Mouse (Mus musculus) T-helper 2 cell (primary cell): ENCODE data around the gene Lzts2.

ENCODE experiments used
- in situ Hi-C: fragments of 300-600 bp; cut with MboI, MseI; formaldehyde crosslinking; loops from one replicate; pipeline ENCODE4 v1.15.1; 2025; ENCODE audit warnings: high pct_unique_total_duplicates

Lzts2 gene

DNA sequence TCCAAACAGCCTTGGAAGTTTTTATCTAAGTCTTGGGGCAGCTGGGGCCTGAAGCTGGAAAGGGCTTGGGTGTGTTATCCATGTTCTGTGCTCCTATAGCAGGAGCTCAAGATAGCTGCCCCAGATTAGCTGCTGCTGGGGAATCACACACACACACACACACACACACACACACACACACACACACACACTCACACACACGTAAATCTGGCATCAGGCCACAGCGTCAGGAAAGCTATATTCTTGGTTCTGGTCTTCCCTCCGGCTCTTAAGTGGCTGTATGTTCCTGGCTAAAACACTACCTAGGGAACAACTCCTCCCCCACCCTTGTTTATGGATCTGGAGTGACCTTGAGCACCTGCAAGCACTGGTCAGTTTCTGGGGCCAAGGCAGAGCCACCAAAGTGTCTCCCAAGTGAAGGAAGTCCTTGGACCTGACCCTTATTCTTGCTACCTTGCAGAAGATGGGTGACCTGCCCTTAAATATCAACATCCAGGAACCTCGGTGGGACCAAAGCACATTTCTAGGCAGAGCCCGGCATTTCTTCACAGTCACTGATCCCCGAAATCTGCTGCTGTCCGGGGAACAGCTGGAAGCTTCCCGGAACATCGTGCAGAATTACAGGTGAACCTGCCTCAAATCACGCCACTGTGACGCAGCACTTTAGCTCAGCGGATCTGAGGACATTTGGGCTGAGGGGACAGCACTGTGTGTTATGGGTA lies 34.6 kb downstream of the Lzts2 start:
- in situ Hi-C loops = no loop called here

DNA sequence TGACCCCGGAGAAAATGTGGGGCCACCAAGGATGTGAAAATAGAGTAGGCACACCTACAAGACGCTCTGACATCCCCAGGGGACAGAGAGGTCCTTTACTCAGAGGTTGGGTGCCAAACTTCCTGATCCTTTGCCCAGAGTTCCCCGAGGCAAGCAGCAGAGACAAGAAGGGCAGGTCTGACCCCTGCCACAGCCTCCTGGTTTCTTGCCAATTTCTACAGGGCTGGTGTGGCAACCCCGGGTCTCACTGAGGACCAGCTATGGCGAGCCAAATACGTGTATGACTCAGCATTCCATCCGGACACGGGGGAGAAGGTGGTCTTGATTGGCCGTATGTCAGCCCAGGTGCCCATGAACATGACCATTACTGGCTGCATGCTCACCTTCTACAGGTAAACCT lies 35.3 kb downstream of the Lzts2 start:
- in situ Hi-C loops = no loop called here

DNA sequence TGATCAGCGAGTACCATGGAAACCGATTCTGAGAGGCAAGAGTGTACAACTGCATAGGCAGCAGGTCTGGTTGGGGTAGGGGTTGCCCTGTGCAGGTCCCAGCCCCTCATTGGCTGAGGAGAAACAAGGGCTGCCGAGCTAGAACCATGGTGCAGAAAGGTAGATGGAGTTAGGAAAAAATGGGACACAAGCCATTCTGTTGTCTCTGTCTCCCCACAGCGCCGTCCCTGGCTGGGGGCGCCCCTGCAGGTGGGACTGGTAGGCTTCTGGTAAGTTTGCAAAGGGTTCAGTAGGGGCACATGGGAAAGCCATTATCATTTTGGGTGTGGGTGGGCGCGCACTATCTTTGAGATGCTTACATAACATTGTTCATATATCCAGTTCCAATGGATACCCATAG lies 39.2 kb downstream of the Lzts2 start:
- in situ Hi-C loops = no loop called here

DNA sequence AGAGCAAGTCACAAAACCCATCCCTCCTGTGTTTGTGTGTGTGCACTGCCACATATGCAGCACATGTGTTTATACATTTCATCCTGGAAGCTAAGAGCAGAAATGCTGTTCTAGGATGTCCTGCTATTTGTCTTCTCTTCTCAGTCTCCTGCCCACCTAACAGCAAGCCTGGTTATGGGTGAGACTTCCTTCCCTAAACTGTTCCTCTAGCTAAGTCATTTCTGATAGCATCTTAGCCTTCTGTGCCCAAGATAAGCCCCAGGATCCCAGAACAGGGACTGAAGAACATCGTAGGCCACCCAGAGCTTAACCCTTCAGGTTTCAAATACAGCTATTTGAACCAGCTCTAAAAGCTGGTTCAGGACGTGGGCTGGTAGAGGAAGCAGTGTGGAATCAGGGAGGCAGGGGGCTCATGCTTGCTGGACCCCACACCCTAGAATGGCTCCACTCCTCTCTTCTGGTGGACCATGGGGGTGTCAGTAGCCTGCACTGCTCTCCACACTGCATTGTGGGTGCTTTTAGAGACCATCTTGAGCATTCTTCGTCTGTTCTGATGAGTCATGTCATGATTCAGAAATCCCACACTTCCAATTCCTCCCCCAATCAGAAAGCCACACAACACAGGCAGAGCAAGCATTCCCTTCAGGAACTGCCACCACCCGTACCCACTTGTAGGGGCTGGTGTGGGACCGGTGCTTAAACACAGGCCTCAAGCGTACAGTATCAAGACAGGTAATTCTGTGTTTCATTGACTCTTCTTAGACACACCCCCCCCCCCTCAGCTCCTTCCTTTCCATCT lies 40.9 kb downstream of the Lzts2 start:
- in situ Hi-C loops = no loop called here

DNA sequence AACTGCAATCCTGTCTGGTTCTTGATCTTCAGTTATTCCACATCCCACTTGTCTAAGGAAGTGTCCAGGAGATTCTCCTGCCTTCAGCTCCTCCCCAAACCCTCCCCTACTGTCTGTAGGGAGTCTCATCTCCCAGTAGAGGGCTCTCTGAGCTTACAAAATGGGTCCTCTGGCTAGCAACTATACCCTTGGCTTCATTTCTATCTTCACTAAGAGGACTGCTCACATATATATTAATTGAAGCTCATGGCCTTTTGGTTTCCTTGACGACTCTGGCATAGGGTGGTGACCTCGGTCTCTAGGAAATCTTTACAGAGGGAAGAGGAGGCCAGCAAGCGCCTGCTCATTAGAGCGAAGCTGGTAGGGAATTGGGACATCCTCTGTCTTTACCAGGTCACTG lies 42.1 kb downstream of the Lzts2 start:
- in situ Hi-C loops = no loop called here

DNA sequence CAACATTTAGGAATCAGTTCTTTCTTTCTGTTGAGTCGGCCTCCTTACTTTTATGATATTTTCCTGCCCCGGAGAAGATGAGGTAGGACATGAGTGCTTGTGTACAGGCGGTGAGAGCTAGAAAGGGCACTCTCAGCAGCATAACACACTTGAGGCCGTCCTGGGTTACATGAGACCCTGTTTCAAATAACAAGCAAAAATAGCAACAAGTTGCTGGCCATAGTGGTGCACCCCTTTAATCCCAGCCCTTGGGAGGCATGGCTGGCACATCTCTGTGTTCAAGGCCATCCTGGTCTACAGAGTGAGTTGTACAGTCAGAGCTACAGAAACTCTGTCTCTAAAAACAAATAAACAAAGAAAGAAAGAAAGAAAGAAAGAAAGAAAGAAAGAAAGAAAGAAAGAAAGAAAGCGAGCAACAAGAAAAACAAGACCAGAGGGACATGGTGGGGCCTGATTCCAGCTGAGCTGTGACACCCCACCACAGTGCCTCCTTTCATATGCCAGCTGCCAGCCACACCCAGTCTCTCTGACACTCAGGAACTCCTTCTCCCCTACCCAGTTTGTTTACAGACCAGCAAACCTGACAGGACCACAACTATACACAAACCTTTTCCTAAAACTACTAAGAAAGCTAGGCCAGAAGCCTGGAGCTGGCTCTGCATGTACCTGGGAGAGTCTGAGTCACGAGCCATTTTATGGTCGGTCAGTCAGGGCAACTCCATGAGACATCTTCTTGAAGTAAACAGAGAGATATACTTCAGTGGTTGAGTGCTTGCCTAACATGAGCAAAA lies 42.9 kb downstream of the Lzts2 start:
- in situ Hi-C loops = no loop called here

DNA sequence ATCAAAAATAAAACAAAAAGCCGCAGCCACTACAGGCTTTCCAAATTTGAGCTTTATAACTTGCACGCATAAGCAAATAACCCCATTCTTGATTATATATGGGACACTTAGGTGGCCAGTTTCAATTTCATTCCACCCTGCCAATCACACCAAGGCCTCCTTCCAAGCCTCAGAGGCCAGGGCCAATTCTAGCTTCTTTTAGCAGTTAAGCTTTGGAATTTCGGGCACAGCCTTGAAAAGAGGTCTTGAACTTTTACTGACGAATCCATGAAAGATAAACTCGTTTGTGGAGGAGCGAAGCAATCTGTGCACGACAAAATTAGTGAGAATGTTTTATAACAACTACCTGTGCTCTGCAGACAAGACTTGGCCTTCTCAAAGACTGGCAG lies 43.5 kb downstream of the Lzts2 start:
- in situ Hi-C loops = no loop called here

DNA sequence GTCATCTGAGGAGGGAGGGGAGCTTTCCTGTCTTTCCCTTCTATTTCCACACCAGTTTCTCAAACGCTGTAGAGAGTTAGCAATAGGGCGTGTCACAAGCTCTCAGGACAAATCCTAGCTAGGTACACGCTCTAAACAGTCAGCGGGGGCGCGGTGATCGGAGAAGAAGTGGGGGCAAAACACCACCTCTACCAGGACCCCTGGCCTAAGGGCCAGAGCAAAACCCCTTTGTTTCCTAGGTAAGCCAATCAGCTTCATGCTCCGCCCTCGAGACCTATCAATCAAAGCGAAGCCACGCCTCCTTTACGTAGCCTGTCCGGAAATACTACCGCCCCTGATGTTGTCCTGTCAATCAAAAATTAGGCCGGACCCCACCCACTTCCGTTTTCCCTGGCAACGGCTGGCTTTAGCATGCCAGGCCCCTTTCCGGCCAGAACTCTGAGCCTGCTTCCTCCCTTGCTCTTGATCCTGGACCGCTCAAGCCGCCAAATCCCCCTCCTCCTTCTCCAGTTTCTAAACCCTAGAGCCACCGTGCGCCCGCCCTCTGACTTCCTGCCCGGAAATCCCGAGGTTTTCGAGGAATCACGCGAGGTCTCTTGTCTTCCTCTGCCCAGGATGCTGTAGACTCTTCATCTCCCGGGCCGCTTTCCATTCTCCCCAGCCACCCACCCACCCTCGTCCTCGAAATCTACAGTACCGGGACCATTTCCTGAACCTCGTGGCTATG lies 44.1 kb downstream of the Lzts2 start:
- in situ Hi-C loops = no loop called here

DNA sequence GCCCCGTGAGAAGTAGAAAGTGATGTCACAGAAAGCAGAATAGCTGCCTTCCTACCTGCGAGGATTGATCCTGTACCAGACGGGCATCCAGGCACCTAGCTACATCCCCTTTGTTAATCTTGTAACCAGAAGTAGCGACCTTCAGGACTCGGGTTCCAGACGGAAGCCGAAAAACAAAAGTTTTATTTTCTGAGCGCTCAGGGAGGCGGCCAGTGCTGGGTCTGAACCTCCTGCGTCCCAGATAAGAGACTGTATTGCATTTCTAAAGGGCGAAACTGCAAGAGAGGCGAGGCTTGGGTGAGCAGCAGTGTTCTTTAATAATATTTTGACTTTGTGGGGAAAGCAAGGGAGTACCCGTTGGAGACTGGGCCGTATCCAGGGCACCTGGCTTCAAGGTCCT lies 44.6 kb downstream of the Lzts2 start:
- in situ Hi-C loops = no loop called here

DNA sequence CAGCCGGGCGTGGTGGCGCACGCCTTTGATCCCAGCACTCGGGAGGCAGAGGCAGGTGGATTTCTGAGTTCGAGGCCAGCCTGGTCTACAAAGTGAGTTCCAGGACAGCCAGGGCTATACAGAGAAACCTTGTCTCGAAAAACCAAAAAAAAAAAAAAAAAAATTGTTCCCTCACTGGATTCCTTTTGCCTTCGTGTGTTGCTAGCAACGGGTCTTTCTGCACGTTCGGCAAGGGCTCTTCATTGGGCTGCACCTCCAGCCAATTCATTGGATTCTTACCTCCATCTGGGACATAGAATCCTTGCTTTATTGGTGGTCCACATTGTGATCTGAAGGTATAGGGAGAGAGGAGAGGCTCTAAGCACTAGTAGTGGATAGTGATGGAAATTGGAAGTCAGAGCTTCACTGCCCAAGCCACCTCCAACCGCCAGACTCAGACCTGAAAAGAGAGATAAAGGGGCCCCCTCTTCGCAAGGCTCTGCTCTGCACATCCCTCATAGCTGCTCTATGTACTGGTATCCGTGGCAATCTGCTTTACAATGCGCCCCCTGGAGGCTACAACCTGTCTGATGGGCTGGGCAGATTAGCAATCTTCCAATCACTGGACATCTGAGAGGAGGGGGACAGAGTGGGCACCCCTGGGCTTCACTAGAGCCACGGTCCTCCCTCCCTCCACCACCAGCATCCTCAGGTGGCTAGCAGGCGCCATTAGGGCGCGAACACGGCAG lies 49.5 kb downstream of the Lzts2 start:
- in situ Hi-C loops = no loop called here

DNA sequence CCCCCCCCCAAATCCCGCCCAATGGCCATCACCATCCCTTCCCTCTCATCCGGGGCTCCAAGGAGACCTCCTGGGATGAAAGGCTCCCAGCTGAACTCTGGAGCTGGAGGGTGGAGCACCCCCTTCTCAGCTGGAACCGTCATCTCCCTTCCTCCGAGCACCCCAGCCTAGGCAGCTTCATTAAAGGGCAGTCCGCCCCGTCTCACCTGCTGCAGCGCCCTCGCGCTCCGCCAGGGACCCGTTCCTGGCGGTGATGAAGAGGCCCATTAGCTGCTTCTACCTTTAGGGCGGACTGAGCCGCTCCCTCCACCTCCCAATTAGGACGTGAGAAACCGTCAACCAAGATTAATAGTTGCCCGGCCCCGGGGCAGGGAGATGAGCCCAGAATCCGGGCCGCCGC lies 51.0 kb downstream of the Lzts2 start:
- in situ Hi-C loops = no loop called here

DNA sequence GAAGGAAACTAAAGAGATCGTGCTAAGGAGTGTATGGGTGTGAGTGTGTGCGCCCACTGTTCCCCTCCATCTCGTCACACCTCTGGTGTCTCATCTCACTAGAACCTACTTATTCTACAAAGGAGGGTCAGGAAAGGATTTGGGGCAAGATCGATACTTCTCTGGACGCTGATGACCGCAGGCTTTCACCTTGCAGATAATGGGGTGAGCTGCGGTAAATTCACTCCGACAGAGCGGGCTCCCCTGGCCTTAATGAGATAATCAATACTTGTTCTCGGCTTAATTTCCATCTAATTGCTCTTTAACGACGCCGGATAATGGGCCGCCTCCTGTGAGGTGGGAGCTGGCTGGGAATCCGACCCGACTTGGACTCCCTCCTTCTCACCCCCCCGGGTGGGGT lies 53.0 kb downstream of the Lzts2 start:
- in situ Hi-C loops = no loop called here

DNA sequence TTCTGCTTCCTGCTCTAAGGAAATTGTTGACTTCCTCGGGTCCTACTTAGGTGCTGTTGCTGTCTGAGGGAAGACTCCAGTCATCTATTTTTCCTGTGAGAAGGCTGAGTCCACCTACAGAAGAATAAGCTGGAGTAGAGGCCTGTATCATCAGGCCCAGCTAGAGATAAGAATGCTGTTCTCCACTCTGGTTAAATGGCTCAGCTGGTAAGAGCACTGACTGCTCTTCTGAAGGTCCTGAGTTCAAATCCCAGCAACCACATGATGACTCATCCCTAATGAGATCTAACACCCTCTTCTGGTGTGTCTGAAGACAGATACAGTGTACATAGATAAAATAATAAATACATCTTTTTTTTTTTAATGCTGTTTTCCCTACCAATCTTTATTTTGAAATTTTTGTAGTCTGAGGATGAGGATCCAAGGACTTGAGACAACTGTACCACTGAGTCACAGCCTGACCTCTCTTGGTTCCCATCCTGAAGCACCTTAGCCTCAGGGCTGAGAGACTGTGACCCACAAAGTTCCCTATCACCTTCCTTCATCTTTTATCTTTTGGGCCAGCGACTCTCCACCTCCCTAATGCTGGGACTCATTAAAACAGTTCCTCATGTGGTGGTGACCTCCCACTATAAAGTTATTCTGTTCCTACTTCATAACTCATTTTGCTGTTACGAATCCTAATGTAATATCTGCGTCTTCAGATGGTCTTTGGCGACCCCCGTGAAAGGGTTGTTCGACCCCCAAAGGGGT lies 53.7 kb downstream of the Lzts2 start:
- in situ Hi-C loops = no loop called here

DNA sequence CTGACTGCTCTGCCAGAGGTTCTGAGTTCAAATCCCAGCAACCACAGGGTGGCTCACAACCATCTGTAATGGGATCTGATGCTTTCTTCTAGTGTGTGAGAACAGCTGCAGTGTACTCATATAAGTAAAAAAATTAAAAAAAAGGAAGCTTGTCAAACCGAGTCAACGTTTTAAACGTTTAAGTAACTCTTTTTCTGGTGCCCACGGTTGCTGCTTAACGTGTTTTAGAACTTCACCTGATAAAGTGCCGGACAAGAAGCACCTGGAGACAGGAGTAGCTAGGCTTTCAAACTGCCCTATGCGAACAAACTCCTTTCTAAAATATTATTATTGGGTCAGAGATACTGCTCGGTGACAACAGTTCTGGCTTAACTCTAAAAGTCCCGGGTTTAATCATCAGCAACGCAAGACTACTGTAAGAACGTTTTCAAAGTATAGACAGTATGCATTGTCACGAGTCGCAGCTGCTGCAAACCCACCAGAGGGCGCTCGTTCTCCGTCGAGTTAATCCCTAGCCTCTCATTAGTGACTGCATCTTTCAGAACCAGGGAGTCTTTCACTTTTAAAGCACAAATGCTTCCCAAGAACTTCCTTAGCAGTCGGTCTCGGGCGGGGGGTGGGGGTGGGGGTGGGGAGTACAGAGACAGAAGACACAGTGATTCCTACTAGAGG lies 59.8 kb downstream of the Lzts2 start:
- in situ Hi-C loops = no loop called here

DNA sequence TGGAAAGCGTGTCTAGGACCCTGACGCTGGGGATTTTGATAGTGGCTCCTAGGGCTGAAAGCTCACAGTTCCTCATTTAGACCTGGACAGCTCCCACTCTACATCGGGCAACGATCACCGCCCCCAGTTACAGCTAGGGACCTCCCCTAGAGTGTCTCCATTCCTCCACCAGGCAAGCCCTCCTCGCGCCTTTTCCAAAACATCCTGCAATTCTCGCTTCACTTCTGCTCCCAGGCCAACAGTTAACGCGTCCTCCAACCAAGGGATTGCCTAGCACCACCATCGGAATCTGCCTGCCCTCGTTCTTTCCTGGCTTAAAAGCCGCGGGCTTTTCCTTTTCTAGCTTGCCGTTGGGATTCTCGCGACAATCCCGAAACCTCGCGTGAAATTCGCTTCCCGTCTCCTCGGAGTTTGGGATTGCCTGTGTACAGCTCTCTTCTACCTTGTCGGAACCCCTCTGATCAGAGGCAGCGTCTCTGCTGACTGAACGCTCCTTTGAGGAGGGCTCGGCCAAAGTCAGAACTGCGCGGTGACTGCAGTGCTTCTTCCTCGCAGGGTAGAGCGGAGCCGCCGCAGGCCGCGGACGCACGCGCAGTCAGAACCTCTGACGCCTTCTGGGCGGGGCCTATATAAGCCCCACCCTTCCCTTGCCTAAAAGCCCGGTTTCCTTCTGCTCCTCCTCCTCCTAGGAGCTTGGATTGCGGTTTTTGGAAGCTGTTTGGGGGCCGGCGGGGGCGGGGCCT lies 60.5 kb downstream of the Lzts2 start, which contains the start of gene Kazald1:
Gene Kazald1 (plus strand): TSS at position 662 of the 743 bp plus-strand sequence.
- in situ Hi-C loops = no loop called here

DNA sequence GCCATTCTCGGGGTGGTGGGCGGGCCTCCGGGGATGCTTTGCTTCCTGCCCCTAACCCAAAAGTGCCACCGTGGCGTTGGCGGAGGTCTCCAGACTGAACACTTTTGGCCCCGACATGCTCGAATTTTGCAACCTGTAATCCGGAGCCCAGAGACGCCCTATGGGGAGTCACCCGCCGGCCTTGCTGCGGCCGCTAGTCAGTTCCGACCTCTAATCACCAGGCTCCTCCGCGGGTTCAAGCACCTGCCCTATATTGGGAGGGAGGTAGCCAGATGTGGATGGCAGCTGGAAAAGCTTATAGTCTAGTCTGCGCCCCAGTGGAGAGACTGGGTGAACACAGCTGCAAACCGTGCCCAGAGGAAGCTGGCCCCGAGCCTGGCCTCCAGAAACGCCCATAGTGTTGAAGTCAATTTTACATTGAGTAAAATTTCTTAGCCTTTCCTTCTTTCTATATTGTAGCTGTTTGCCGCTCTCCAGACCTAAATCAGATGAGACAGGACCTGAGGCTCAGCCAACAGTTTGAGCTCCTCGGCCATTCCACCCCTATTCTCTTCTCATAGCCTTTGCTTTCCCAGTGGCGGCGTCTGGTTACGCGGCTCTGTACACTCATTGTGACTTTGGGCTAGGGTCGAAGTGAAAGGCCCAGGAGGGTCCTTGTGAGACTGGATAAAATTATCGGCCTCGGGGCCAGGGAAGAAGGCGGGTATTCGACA lies 61.3 kb downstream of the Lzts2 start:
- in situ Hi-C loops = no loop called here

DNA sequence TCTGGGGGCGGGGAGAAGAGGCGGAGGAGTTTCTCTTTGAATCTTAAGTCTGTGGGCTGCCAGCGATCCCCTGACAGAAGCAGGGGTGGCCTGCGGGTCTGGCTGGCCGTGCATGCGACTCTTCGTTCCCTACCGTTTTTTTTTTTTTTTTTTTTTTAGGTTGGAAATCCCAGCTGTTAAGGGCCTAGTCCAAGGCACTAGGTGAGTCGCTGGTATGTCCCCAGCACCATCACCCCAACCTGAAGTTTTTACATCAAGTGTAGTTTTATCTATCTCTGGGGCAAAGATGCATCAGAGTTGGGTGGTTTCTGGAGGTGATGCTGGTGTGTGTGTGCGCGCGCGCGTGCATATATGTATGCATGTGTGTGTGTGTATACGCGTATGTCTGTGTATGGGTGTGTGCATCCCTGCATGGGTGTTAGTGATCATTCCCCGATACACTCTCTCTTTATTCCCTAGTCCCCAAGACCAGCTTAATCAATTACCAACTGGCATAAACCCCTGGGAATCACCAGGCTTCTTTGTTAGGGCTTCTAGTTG lies 61.9 kb downstream of the Lzts2 start:
- in situ Hi-C loops = no loop called here
